Mouse (Mus musculus) gastrocnemius, adult 2 months (tissue): Measurements from ENCODE around the gene Fam89b. TPM values are rescaled to one million over a fixed set of nuclear protein-coding genes. Genes with fewer than 3 reads are reported as not detected.

Experiments
- DNase-seq: peaks from one replicate; pipeline ENCODE4 v3.0.0; 2022
- H3K27ac ChIP-seq: fragments of 200-600 bp; 2 replicates; pipeline ENCODE4 v1.8.1; 2022; ENCODE audit warnings: mild to moderate bottlenecking
- H3K4me3 ChIP-seq: fragments of 200-600 bp; 2 replicates; pipeline ENCODE4 v1.8.1; 2022; ENCODE audit warnings: mild to moderate bottlenecking, moderate library complexity
- CTCF ChIP-seq: fragments of 200-600 bp; IDR thresholded peaks from 2 replicates; pipeline ENCODE4 v1.8.1; 2022; ENCODE audit warnings: antibody characterized with exemption, mild to moderate bottlenecking, moderate library complexity
- intact Hi-C: fragments of 180-260 bp; cut with DNase I; formaldehyde crosslinking; loops from one replicate; pipeline ENCODE4 v1.15.1; 2025
- microRNA-seq: library from miRNA; unstranded; fragments of <30 nt; microRNA quantifications from one replicate; pipeline ENCODE4 v1.2.0, GENCODE M21; 2021
- total RNA-seq, 2 experiments: library from RNA; stranded (reverse); gene quantifications; 2 replicates each; pipeline ENCODE4 v1.2.3; 2021

Gene Fam89b
- total RNA-seq, 2 experiments from 2014 or later: 22.2 to 22.6 TPM

DNA sequence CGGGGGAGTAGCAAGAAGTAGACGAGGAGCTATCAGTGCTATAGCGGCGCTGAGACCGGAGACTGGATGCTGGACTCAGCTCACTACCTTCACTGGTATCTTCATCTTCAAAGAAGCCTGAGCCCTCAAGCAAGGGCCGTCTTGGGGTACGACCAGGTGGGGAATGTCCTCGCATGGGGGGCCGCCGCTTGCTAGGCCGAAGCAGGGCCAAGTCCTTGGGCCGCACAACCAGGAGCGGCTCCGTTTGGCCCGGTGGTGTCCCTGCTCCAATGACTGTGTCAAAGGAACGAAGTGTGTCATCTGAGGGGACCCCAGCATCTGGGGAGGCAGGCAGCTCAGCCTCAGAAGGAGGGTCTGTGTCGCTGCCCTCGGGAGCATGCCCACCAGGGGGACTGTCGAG, 44.0 kb downstream of the Fam89b start:
- intact Hi-C loops: no loop called here
- no peak overlapping the region for H3K4me3 ChIP-seq
- no peak overlapping the region for H3K27ac ChIP-seq
- DNase-seq: no peak
- TF ChIP-seq CTCF: no peak

DNA sequence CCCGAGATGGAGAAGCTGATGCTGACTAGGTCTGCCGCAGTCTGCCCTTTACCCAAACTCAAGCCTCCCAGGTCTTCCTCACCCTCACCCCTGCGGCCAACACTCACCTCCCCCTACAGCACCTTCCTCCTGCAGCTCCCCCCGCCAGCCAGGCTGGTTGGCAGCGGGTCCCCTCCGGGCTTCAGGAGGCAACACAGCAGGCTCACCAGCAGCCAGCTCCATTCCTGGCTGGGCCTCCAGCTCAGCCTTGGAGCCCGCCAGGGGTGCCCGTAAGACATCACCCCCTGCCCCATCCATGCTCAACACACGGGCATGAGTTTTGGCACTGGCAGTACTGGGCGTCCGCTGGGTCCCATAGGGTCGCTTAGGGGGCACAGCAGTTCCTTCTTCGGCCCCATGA, 44.5 kb downstream of the Fam89b start:
- H3K27ac ChIP-seq: no peak overlapping the region
- no peak overlapping the region for H3K4me3 ChIP-seq
- TF ChIP-seq CTCF: no peak
- no peak for DNase-seq
- intact Hi-C loops: no loop called here

DNA sequence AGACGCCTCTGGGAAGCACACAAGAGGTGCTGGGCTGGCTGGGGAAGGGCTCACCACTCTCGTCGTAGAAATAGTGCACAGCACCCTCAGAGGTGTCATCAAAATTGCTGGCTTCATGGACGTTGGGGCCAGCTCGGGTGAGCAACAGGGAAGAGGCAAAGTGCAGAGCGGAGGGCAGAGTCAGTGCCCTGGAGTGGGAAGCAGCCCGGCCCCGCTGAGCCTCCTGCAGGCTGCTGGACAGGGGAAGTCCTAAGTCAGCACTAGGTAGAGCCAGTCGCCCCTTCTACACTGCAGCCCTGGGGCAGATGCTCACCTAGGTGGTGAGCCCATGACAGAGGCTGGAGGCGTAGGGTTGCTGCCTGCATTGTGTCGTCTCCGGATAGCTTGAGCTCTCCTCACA, 45.2 kb downstream of the Fam89b start:
- Histone ChIP-seq H3K4me3 (no peak overlapping the region), H3K27ac (no peak overlapping the region)
- intact Hi-C loops: no loop called here
- DNase-seq: no peak
- no peak for TF ChIP-seq CTCF

DNA sequence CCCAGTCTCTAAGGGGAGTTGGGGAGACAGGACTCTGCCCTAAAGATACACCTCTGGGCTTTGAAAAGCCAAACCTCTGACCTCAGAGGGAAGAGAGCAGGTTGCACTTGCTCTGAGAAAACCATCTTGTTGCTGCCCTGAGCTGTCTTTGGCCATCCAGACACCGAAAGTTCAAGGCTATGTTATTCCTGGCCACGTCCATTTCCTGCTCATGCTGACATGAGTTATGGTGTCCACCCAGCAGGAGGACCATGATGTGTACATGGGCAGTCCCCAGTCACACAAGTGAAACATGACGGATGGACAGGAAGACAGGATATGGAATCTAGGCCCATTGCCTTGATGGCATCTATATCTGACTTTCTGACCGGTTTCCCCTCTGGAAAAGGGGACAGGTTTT, 49.0 kb downstream of the Fam89b start:
- no peak for DNase-seq
- intact Hi-C loops: no loop called here

More for the DNA sequence above, 49.0 kb downstream of the Fam89b start:
- no peak for TF ChIP-seq CTCF
- no peak overlapping the region for H3K27ac ChIP-seq
- no peak overlapping the region for H3K4me3 ChIP-seq

Small RNA genes within 50 kb of the gene (microRNA-seq; reads per million reads assigned to microRNA genes)
- gene Mir6987: not detected

Other genes starting within 250 kb of the Fam89b start
- gene Mus81, start 241.3 kb downstream of the Fam89b start, total RNA-seq: 10 to 100 TPM; 20.1 to 23.3 TPM
- 10 to 100 TPM; 52.8 to 72.0 TPM for gene Cfl1, start 239.2 kb downstream of the Fam89b start, total RNA-seq
- gene 1700020D05Rik, start 225.9 kb downstream of the Fam89b start, total RNA-seq: 1 to 10 TPM in 1 of 2 experiments, under 1 TPM in 1; 0.92 to 1.6 TPM
- 1 to 10 TPM; 5.8 to 8.0 TPM for gene Snx32, start 219.1 kb downstream of the Fam89b start, total RNA-seq
- gene Ovol1, start 169.0 kb downstream of the Fam89b start, total RNA-seq: not detected
- 1 to 10 TPM; 2.0 to 2.3 TPM for gene Ap5b1, start 161.6 kb downstream of the Fam89b start, total RNA-seq
- 10 to 100 TPM; 42.4 to 53.6 TPM for gene Rnaseh2c, start 127.8 kb downstream of the Fam89b start, total RNA-seq
- gene Kat5, start 119.4 kb downstream of the Fam89b start, total RNA-seq: 10 to 100 TPM; 20.9 to 23.7 TPM
- 10 to 100 TPM; 14.6 to 14.7 TPM for gene Rela, start 92.2 kb downstream of the Fam89b start, total RNA-seq
- gene Sipa1, start 65.9 kb downstream of the Fam89b start, total RNA-seq: 10 to 100 TPM in 1 of 2 experiments, 1 to 10 TPM in 1; 10.0 to 11.0 TPM
- gene Map3k11, start 40.9 kb downstream of the Fam89b start, total RNA-seq: 10 to 100 TPM in 1 of 2 experiments, 1 to 10 TPM in 1; 8.7 to 11.8 TPM
- 10 to 100 TPM; 12.6 to 14.0 TPM for gene Pcnx3, start 40.7 kb downstream of the Fam89b start, total RNA-seq
- gene Kcnk7, start 25.3 kb downstream of the Fam89b start, total RNA-seq: not detected
- 100 to 1,000 TPM; 218 to 220 TPM for gene Ehbp1l1, start 3.3 kb downstream of the Fam89b start, total RNA-seq
- gene Ltbp3, start 11.3 kb upstream of the Fam89b start, total RNA-seq: 10 to 100 TPM; 32.4 to 44.6 TPM
- 10 to 100 TPM; 71.2 to 78.6 TPM for gene Scyl1, start 41.8 kb upstream of the Fam89b start, total RNA-seq
- 1 to 10 TPM; 3.4 to 4.0 TPM for gene Frmd8, start 145.6 kb upstream of the Fam89b start, total RNA-seq
- under 1 TPM; 0.79 to 0.84 TPM for gene Slc25a45, start 148.2 kb upstream of the Fam89b start, total RNA-seq
- gene Tigd3, start 164.5 kb upstream of the Fam89b start, total RNA-seq: under 1 TPM; 0.10 to 0.20 TPM
- 10 to 100 TPM; 87.8 to 88.4 TPM for gene Dpf2, start 183.4 kb upstream of the Fam89b start, total RNA-seq
- gene Cdc42ep2, start 195.2 kb upstream of the Fam89b start, total RNA-seq: 10 to 100 TPM in 1 of 2 experiments, 1 to 10 TPM in 1; 8.2 to 14.3 TPM
- 1 to 10 TPM; 8.9 to 9.2 TPM for gene Pola2, start 234.5 kb upstream of the Fam89b start, total RNA-seq